Mouse (Mus musculus) fat pad, adult 2 months (tissue): Measurements from ENCODE around the gene Otof.
A peak's percentile ranks its signal among the peaks of the same experiment; 100 is the strongest.

Source experiments
- DNase-seq: peaks from one replicate; pipeline ENCODE4 v3.0.0-alpha.2; 2011; ENCODE audit warnings: low read depth, low spot score; ENCODE audit errors: extremely low read depth

Otof gene

GRCm38 (mm10) chr5:30427406-30427805 lies 34.3 kb downstream of the Otof start:
- DNase-seq = no peak

- DNase-seq = no peak
These were observed 38.0 kb downstream of the Otof start for GRCm38 (mm10) chr5:30423572-30424244.

GRCm38 (mm10) chr5:30423121-30423520 lies 38.6 kb downstream of the Otof start:
- DNase-seq = no peak

- DNase-seq = no peak
These were observed 45.1 kb downstream of the Otof start for GRCm38 (mm10) chr5:30416665-30417064.

GRCm38 (mm10) chr5:30415876-30416275 lies 45.9 kb downstream of the Otof start:
- DNase-seq = no peak

GRCm38 (mm10) chr5:30415381-30415780 lies 46.4 kb downstream of the Otof start:
- DNase-seq = no peak

- no peak for DNase-seq
These were observed 50.2 kb downstream of the Otof start for GRCm38 (mm10) chr5:30411524-30411923.

GRCm38 (mm10) chr5:30406876-30407275 lies 54.9 kb downstream of the Otof start:
- no peak for DNase-seq

GRCm38 (mm10) chr5:30401165-30401564 lies 60.6 kb downstream of the Otof start:
- DNase-seq = no peak

- no peak for DNase-seq
These were observed 61.2 kb downstream of the Otof start for GRCm38 (mm10) chr5:30400521-30400920.

GRCm38 (mm10) chr5:30391473-30391872 lies 70.3 kb downstream of the Otof start:
- no peak for DNase-seq

- DNase-seq = no peak
These were observed 71.9 kb downstream of the Otof start for GRCm38 (mm10) chr5:30389836-30390235.

GRCm38 (mm10) chr5:30387726-30388125 lies 74.0 kb downstream of the Otof start:
- no peak for DNase-seq

- DNase-seq = no peak
These were observed 78.9 kb downstream of the Otof start for GRCm38 (mm10) chr5:30382876-30383275.

GRCm38 (mm10) chr5:30369426-30369825 lies 92.3 kb downstream of the Otof start:
- DNase-seq = peak; percentile 97

GRCm38 (mm10) chr5:30367405-30367804 lies 94.3 kb downstream of the Otof start:
- peak; percentile 89 for DNase-seq

- peak; percentile 85 for DNase-seq
These were observed 103.2 kb downstream of the Otof start for GRCm38 (mm10) chr5:30358436-30359099.

- no peak for DNase-seq
These were observed 105.1 kb downstream of the Otof start for GRCm38 (mm10) chr5:30356647-30357046.

- no peak for DNase-seq
These were observed 106.1 kb downstream of the Otof start for GRCm38 (mm10) chr5:30355559-30356159.

- no peak for DNase-seq
These were observed 106.6 kb downstream of the Otof start for GRCm38 (mm10) chr5:30355114-30355513.

- DNase-seq = no peak
These were observed 108.1 kb downstream of the Otof start for GRCm38 (mm10) chr5:30353605-30354004.

- DNase-seq = no peak
These were observed 117.8 kb downstream of the Otof start for GRCm38 (mm10) chr5:30343886-30344285.
